Mouse (Mus musculus): ENCODE measurements around the gene Gsk3b.
A peak's percentile ranks its signal among the peaks of the same experiment; 100 is the strongest.
"Not testable (repeated sequence)": the region's sequence is repeated elsewhere in the genome, so short reads cannot be mapped to it uniquely, and the experiment has no call there.

Gene Gsk3b

DNA sequence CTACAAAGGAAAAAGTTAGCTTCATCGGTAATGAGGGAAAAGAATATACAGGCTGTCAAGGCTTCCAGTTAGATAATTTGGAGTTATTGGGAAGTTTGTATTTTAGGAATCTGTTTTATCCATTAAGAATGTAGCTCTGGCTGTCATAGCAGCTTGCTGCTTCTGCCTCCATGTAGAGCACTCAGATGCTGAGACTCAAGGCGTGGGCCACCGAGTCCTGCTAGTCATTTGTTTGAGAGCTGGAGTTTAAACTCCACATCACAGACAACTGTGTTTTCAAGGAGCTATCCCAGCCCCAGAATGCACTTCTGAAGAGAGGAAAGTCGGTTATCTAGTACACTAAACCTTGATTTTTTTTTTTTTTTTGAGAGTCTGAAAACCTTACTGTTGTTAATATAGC lies 101.2 kb downstream of the Gsk3b start:
- DNase-seq (ENCODE audit: extremely low spot score), result no peak

DNA sequence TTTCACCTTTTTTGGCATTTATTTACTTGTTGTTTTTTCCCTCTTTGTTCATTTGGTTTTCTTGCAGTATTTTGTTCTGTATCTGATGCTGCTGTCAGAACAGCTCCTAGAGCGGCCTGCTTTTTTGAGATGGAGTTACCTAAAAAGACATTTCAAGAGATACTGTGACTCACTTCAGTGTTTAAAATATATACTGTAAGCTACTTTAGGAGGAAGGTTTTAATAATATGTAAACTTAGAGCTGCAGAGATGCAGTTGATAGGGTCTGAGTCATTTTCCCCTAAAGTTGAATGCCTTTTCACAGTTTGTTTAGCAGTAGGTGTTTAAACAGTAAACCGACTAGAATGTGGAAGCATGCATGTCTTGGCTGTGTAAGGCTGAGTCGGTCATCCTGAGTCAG lies 101.7 kb downstream of the Gsk3b start:
- no peak for DNase-seq (ENCODE audit: extremely low spot score)

DNA sequence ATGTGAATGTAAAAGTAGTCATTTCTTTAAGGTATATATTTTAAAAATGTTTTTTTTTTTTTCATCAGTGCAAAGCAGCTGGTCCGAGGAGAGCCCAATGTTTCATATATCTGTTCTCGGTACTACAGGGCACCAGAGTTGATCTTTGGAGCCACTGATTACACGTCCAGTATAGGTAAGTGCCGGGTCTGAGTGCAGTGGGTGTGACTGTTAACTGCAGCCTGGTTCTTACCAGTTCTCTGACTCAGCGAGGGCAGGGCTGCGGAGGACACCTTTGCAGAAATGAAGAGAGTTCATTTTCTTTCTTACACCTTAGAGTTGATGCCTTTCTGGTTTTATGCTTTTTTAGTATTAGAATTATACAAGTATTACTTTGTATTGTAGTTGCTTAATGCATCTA lies 102.7 kb downstream of the Gsk3b start:
- no peak for DNase-seq (ENCODE audit: extremely low spot score)

GRCm38 (mm10) chr16:38192640-38193039 lies 103.8 kb downstream of the Gsk3b start:
- DNase-seq (ENCODE audit: extremely low spot score), result no peak

- DNase-seq (ENCODE audit: extremely low spot score), result peak; percentile 42
These were observed 108.5 kb downstream of the Gsk3b start for GRCm38 (mm10) chr16:38197299-38197698.

DNA sequence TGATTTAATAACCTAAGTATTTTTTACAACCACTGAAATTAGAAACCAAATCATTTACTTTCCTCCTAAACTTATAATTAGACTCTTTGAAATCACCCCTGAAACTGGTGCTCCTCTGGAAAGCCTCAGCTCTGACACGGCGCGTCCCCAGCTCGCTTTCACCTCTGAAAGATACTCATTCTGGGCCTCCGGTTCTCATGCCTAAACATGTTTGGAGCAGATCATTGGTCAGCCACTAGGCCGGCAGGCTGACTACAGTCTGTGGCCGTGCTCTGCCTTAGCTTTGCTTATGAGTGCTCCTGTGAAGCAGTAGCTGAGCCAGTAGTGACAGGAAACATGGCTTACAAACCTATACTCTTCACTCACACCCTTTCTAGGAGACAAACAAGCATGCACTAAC lies 116.5 kb downstream of the Gsk3b start:
- DNase-seq (ENCODE audit: extremely low spot score), result no peak

DNA sequence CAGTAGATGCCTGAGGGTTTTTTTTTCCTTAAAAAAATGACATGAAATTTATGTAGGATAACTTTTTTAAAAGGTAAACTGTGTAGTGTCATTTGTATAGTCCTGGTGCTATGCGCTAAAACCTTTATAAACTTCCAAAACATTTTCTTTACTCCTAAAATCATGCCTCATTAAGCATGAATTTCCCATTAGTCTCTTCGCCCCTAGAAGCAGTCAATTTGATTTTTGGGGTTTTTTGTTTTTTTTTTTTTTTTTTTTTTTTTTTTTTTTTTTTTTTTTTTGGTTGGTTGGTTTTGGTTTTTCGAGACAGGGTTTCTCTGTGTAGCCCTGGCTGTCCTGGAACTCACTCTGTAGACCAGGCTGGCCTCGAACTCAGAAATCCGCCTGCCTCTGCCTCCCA lies 133.7 kb downstream of the Gsk3b start:
- DNase-seq (ENCODE audit: extremely low spot score), result not testable (repeated sequence)

GRCm38 (mm10) chr16:38236936-38237585 lies 148.3 kb downstream of the Gsk3b start:
- DNase-seq (ENCODE audit: extremely low spot score), result no peak

DNA sequence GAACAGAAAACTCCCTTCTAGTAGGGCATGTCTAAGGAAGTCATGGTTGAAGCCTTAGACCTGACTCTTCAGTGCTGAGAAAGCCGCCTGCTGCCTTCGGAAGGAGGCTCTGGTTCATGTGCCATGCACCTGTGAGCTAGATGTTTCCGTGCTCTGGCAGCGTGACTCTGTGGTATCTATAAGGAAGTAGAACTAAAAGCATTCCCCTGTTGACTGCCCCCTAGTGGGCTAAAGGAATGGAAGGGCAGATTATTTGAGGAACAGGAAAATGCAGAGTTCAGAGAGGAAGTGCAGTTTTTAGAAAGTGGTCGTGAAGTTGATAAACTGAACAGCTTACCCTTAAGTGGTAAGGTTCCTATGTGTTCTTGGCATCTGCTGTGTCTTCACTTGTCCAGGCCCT lies 150.9 kb downstream of the Gsk3b start:
- peak; percentile 22 for DNase-seq (ENCODE audit: extremely low spot score)

DNA sequence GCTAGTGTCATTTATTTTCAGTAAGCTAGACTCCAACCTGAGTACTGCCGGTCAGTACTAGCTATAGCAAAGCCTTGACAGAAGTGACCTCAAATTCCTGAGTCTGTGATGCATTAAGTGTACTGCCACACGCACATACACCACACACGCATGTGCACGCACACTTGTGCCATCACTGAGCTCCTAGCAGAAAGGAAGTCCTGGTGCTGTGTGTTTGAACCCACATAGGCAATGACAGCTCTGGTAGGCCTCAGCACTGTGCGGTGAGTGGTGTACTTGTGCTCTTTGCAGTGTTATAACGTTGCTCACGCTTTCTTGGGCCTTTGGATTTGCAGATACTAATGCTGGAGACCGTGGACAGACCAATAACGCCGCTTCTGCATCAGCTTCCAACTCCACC lies 151.4 kb downstream of the Gsk3b start:
- no peak for DNase-seq (ENCODE audit: extremely low spot score)

- no peak for DNase-seq (ENCODE audit: extremely low spot score)
These were observed 155.3 kb downstream of the Gsk3b start for GRCm38 (mm10) chr16:38244111-38244510.

DNA sequence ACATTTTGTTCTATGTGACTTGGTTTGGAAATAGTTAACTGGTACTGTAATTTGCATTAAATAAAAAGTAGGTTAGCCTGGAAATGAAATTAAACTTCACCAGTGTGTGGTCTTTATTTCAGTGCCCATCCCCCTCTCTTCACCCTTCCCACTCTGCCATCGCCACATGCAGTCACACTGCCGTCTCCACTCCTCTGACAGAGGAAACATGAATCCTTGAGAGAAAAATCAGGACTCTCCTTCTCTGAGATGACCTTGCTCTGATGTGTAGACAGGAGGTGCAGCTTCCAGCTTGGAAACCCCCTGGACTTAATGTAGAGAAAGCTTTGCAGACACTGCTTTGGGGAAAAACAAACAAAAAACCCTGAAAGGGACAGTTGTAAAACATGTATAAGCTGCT lies 156.6 kb downstream of the Gsk3b start:
- DNase-seq (ENCODE audit: extremely low spot score), result no peak

- no peak for DNase-seq (ENCODE audit: extremely low spot score)
These were observed 157.2 kb downstream of the Gsk3b start for GRCm38 (mm10) chr16:38245849-38246585.

DNA sequence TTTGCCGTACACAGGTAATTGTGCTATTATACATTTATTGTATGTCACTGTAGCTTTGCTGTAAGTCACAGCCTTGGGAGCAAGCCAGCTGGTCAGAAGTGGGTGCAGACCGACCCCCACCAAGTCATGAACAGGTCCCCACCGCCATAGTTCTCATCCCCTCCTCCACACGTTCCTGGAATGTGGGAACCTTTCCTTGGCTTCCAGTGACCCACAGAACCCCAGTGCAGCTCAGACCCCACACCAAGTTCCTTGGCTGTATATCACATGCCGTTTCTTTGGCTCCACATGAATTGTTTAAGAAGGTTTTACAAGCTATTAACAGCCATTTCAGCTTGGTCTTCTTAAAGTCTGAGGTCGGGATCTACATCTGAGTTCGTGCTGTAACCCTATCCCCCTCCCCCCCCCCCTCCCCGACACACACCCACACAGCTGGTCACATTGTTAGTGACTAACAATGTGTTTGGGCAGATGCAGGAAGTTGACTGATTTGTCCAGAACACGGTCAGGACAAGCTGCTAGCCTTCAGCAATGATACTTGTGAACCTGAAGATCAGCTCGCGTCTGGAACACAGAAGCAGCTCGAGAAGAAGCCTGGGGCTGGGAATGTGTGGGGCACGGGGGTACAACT lies 159.6 kb downstream of the Gsk3b start:
- DNase-seq (ENCODE audit: extremely low spot score), result no peak

DNA sequence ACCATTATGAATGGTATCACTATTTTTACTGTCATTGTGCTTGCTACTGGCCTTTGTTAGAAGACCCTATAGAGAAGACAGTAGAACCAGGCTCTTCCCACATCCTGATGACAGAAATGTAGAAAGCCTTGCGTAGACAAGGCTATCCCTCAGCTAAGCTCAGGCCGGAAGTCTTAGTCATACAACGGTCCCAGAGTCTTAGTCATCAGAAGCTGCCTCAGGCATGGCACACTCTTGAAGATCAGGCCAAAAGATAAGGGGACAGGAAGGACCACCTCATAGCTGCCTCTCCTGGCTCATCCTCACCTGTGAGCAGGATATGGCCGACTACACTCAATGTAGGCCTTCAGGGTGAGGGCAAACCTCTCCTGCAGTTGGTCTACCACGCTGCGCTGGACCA lies 161.7 kb downstream of the Gsk3b start:
- no peak for DNase-seq (ENCODE audit: extremely low spot score)

DNA sequence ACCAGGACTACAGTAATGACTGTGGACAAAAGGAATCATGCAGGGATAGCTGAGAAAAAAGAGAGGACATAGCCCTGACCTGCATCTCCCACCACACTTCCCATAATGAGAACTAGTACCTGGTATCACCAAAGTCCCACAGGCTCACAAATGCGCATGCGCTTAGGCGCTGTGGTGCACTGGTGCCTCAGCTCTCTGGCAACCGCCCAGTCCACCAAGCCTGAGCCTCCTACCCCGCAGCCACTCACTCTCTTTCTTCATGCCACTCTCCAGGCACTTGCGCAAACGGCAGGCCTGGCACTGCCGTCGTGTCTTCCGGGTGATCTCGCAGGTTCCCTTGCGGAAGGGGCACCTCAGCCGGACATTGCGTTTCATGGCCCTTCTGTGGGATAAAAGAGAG lies 165.2 kb downstream of the Gsk3b start:
- no peak for DNase-seq (ENCODE audit: extremely low spot score)

- DNase-seq (ENCODE audit: extremely low spot score), result no peak
These were observed 166.3 kb downstream of the Gsk3b start for GRCm38 (mm10) chr16:38255107-38255506.

GRCm38 (mm10) chr16:38255927-38256326 lies 167.1 kb downstream of the Gsk3b start:
- DNase-seq (ENCODE audit: extremely low spot score), result no peak

DNA sequence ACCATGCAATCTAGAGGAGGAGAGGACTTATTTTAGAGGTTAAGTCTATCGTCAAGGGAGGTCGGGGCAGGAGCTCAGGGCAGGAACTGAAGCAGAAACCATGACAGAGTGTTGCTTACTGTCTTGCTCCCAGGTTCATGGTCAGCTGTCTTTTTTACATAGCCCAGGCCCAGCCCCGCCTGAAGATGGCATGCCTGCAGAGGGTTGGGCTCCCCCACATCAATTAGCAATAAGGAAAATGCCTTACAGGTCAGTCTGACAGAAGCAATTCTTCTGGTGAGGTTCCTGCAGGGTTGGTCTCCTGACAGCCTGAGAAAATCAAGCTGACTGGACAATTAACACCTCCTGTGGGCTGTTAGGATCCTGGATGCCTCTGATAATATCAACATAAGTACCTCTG lies 182.8 kb downstream of the Gsk3b start:
- DNase-seq (ENCODE audit: extremely low spot score), result no peak

DNA sequence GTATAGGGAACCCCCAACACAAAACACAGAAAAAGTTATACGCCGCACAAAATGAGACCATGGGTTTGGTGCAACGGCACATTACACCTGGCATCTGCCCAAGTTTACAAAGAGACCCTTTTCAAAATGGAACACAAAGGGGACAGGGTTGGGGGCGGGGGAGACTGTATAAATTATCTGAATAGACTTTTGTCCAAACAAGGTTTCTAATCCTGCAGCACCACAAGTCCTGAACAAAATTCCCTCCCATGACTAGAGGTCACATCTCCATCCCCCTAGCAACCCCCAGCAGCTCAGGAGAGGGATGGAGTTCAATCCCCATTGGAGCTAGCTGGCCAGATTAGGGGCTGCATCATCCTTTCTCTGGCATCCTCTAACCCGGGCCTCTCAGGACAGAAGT lies 183.7 kb downstream of the Gsk3b start:
- no peak for DNase-seq (ENCODE audit: extremely low spot score)

- DNase-seq (ENCODE audit: extremely low spot score), result no peak
These were observed 185.9 kb downstream of the Gsk3b start for GRCm38 (mm10) chr16:38274737-38275136.

DNA sequence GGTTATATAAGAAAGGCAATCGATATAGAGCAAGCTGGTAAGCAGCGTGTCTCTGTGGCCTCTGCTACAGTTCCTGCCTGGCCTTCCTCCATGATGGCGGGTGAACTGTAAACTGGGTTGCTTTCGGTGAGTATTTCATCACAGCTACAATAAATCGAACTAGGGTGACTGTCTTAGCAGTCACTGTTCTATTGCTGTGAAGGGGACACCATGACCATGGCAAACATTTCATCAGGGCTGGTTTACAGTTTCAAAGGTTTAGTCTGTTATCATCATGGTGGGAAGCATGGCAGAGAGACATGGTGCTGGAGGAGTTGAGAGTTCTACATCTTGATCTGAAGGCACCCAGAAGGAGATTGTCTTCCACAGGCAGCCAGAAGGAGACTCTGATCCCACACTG lies 191.0 kb downstream of the Gsk3b start:
- DNase-seq (ENCODE audit: extremely low spot score), result no peak

DNA sequence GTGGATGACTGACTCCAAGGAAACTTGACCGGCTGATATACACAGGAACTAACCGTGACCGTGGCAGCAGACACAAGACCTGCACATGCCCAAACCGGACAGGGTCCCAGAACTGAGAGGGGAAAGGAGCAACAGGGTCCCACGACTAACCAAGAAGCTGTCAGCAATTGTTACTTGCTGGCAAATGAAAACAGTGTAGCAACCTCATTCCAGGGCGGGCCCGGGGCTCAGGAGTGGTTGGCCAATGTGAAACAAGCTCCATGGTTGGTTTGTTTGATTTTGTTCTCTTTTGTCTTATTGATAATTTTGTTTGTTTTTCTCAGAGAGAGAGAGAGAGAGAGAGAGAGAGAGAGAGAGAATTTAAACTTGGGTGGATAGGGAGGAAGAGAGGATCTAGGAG lies 192.2 kb downstream of the Gsk3b start:
- no peak for DNase-seq (ENCODE audit: extremely low spot score)

Measured in embryo, embryonic 9.5 days (tissue).